In the genomic region with DNA sequence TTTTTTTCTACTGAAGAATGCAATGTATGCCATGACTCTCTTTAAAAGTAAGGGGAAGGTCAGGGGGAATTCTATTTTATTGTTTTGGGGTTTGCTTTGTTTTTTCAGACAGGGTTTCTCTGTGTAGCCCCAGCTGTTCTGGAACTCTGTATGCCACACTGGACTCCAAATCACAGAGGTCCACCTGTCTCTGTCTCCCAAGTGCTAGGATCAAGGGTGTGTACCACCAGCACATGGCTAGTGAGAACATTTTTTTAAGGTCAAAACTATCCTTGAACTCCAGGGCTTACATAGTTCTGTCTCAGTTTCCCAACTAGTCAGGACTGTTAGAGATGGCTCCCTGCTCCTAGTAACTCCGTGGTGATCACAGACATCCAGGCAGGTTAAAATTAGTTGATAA, we compare ENCODE assay signal across 31 mouse cellular contexts.
"Had no signal": no experiment of that assay in that cellular context is flagged by ENCODE, and none has a peak within 500 bp of the region (broad histone marks: within the 10 kb centered on the region; RNA-seq: fewer than 3 reads in every experiment).

No protein-coding gene starts in this region.

- H3K4me3 ChIP-seq: heart, embryonic 10.5 days; heart, embryonic 12.5 days; heart, embryonic 13.5 days; heart, embryonic 15.5 days; hindbrain, embryonic 10.5 days; hindbrain, embryonic 12.5 days; hindbrain, embryonic 13.5 days; hindbrain, embryonic 15.5 days; intestine, embryonic 15.5 days; kidney, embryonic 15.5 days; layer of hippocampus, adult 2 months had no signal

- H3K27me3 ChIP-seq: heart, embryonic 12.5 days; heart, embryonic 13.5 days; heart, embryonic 15.5 days; hindbrain, embryonic 12.5 days; hindbrain, embryonic 13.5 days; hindbrain, embryonic 15.5 days; intestine, embryonic 15.5 days; kidney, embryonic 15.5 days had no signal

- H3K36me3 ChIP-seq: heart, embryonic 10.5 days; heart, embryonic 12.5 days; heart, embryonic 13.5 days; heart, embryonic 15.5 days; hindbrain, embryonic 10.5 days; hindbrain, embryonic 12.5 days; hindbrain, embryonic 13.5 days; hindbrain, embryonic 15.5 days; intestine, embryonic 15.5 days; kidney, embryonic 15.5 days had no signal

- H3K27ac ChIP-seq: heart, embryonic 10.5 days; heart, embryonic 13.5 days; heart, embryonic 15.5 days; hindbrain, embryonic 10.5 days; hindbrain, embryonic 12.5 days; hindbrain, embryonic 13.5 days; hindbrain, embryonic 14.5 days; hindbrain, embryonic 15.5 days; hindbrain, postnatal 0 days; intestine, embryonic 15.5 days; kidney, embryonic 15.5 days; kidney, postnatal 0 days; layer of hippocampus, adult 2 months had no signal

- H3K4me2 ChIP-seq: heart, embryonic 11.5 days; heart, embryonic 12.5 days; heart, embryonic 13.5 days; heart, embryonic 15.5 days; hindbrain, embryonic 12.5 days; hindbrain, embryonic 13.5 days; hindbrain, embryonic 14.5 days; hindbrain, embryonic 15.5 days; intestine, embryonic 15.5 days; kidney, embryonic 15.5 days had no signal

- H3K4me1 ChIP-seq: heart, embryonic 10.5 days; hindbrain, embryonic 10.5 days; hindbrain, embryonic 12.5 days; hindbrain, embryonic 13.5 days; hindbrain, embryonic 15.5 days; intestine, embryonic 15.5 days; kidney, embryonic 15.5 days had no signal

- H3K9ac ChIP-seq: heart, embryonic 12.5 days; heart, embryonic 13.5 days; heart, embryonic 15.5 days; hindbrain, embryonic 12.5 days; hindbrain, embryonic 13.5 days; hindbrain, embryonic 14.5 days; hindbrain, embryonic 15.5 days; intestine, embryonic 15.5 days; kidney, embryonic 15.5 days had no signal

- H3K9me3 ChIP-seq: heart, embryonic 10.5 days; heart, embryonic 12.5 days; heart, embryonic 13.5 days; heart, embryonic 15.5 days; hindbrain, embryonic 10.5 days; hindbrain, embryonic 12.5 days; hindbrain, embryonic 13.5 days; hindbrain, embryonic 15.5 days; intestine, embryonic 15.5 days; kidney, embryonic 15.5 days had no signal

- DNase-seq: heart, postnatal 10 days; heart, postnatal 14 days; heart, postnatal 36 days; heart, postnatal 4 days; kidney, adult 11 months; kidney, adult 18-20 months; kidney, adult 2 months; kidney, adult 8-10 months; kidney, adult 9 months; kidney, postnatal 10 days; kidney, postnatal 14 days; kidney, postnatal 25 days; kidney, postnatal 36 days; kidney, postnatal 4 days; layer of hippocampus, adult 9-11 months; layer of hippocampus, postnatal 36 days had no signal
